Mouse (Mus musculus) neural tube, embryonic 15.5 days (tissue): ENCODE measurements at regions not wholly inside any gene's neighbourhood (a gene's known extent, or its start where the extent isn't known, plus 50 kb on each side); places are given as distances from the start of the nearest gene placed in this dataset.

ENCODE experiments used
- ATAC-seq: fragments of 200-750 bp; cut with Nextera tagmentation; 2 replicates; pipeline ENCODE4 v1.8.0; 2017; ENCODE audit warnings: mild to moderate bottlenecking, moderate TSS enrichment, moderate library complexity; ENCODE audit not compliant: low FRiP score
- H3K27ac ChIP-seq: fragments of 300-500 bp; sonication (generic); replicated peaks from 2 replicates; pipeline ENCODE4 v1.5.1; 2015; ENCODE audit warnings: mild to moderate bottlenecking, inconsistent platforms
- H3K27me3 ChIP-seq: fragments of 300-500 bp; sonication (generic); replicated peaks from 2 replicates; pipeline ENCODE4 v1.6.1; 2015; ENCODE audit warnings: inconsistent platforms
- H3K36me3 ChIP-seq: fragments of 300-500 bp; sonication (generic); 2 replicates; pipeline ENCODE4 v1.6.1; 2015; ENCODE audit warnings: inconsistent platforms
- H3K4me1 ChIP-seq: fragments of 300-500 bp; sonication (generic); 2 replicates; pipeline ENCODE4 v1.6.1; 2015; ENCODE audit warnings: inconsistent platforms
- H3K4me2 ChIP-seq: fragments of 300-500 bp; sonication (generic); 2 replicates; pipeline ENCODE4 v1.6.1; 2015; ENCODE audit warnings: inconsistent platforms, mild to moderate bottlenecking, moderate library complexity
- H3K4me3 ChIP-seq: fragments of 300-500 bp; sonication (generic); replicated peaks from 2 replicates; pipeline ENCODE4 v1.5.1; 2015; ENCODE audit warnings: mild to moderate bottlenecking, inconsistent platforms
- H3K9ac ChIP-seq: fragments of 300-500 bp; sonication (generic); replicated peaks from 2 replicates; pipeline ENCODE4 v1.6.1; 2015; ENCODE audit warnings: mild to moderate bottlenecking, inconsistent platforms
- H3K9me3 ChIP-seq: fragments of 300-500 bp; sonication (generic); replicated peaks from 2 replicates; pipeline ENCODE4 v1.6.1; 2016; ENCODE audit warnings: inconsistent platforms
- WGBS: fragments of 180-500 bp; shearing (Covaris S2); methylation state at CpG from one replicate; pipeline ENCODE4 v1.1.7; 2015; ENCODE audit warnings: mixed read lengths; 5-methylcytosine and 5-hydroxymethylcytosine counted together

DNA sequence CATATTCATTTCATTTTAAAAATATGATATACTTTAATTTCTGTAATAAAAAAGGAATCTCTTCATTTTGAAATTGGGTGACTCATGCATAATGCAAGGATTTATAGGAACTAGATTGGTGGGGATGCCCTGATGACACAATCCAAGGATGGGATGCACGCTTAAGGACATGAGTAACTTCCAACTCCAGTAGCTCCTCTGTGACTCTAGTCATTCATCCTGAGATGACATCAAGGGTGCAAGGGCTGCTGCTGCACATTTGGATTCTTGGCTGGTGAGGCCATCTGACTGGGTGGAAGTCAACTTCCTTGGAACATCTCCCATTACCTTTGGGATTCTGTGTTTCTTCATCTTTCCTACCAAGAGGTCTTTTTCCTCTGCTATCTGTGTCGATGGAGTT lies 114.4 kb upstream of the Ngf start:
- ATAC-seq, result no peak
- Histone ChIP-seq H3K4me2 (no peak overlapping the region), H3K9me3 (no peaks in the 10 kb centered on the region), H3K9ac (no peak overlapping the region), H3K4me3 (no peak overlapping the region), H3K27ac (no peak overlapping the region), H3K36me3 (no peaks in the 10 kb centered on the region), H3K4me1 (no peaks in the 10 kb centered on the region), H3K27me3 (peaks cover 73% of the 10 kb centered on the region)
- WGBS, result 91% methylated on average over 2 of the region's 2 CpGs

DNA sequence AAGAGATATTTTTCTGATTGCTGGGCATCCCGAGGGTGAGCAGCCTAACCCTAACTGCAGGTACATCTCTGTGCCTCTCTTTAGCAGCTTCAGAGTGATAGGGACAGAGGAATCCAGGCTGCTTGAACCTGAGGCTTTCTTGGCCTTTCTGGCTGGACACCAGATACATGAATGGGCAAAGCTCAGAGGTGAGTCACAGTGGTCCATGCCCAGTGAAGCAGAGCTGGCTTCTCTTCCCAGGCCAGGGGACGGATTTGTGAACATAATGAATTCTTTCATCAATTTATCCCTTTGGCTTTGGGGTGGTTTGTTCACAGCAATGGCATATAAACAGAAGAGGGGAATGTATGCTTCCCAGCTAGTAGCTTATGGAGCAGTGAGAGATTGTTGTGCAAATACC lies 114.9 kb upstream of the Ngf start:
- H3K4me1 ChIP-seq, result no peaks in the 10 kb centered on the region
- no peak overlapping the region for H3K4me3 ChIP-seq
- H3K4me2 ChIP-seq, result no peak overlapping the region
- H3K27me3 ChIP-seq, result peaks cover 70% of the 10 kb centered on the region
- 74% methylated on average over 2 of the region's 2 CpGs for WGBS
- ATAC-seq, result no peak
- H3K36me3 ChIP-seq, result no peaks in the 10 kb centered on the region
- H3K27ac ChIP-seq, result no peak overlapping the region
- H3K9me3 ChIP-seq, result no peaks in the 10 kb centered on the region
- no peak overlapping the region for H3K9ac ChIP-seq

GRCm38 (mm10) chr3:102353277-102353900 lies 116.3 kb upstream of the Ngf start:
- H3K27me3 ChIP-seq, result peaks cover 66% of the 10 kb centered on the region
- H3K4me2 ChIP-seq, result no peak overlapping the region
- H3K4me3 ChIP-seq, result no peak overlapping the region
- 20% methylated on average over 6 of the region's 6 CpGs for WGBS
- no peaks in the 10 kb centered on the region for H3K4me1 ChIP-seq
- ATAC-seq, result no peak
- H3K9ac ChIP-seq, result no peak overlapping the region
- H3K27ac ChIP-seq, result no peak overlapping the region
- no peaks in the 10 kb centered on the region for H3K9me3 ChIP-seq
- H3K36me3 ChIP-seq, result no peaks in the 10 kb centered on the region

DNA sequence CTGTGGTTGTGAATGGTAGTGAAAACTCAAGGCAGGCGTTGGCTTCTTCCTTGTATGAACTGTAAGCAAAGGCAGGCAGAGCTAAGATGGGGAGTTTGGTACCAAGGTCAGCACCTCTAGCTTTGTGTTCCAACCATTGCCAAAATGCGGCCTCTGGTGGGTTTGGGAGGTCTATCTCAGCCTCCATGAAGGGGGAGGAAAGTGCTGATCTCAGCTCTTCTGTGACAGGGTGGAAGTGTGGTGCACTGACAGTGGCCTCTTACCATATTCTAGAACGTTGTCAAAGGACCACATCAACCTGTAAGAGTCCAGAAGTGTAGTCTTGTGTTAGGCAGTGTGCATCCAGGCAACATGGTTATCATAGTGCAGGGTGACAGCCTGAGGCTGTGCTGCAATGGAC lies 123.6 kb upstream of the Ngf start:
- Histone ChIP-seq H3K4me3 (no peak overlapping the region), H3K36me3 (no peaks in the 10 kb centered on the region), H3K27ac (no peak overlapping the region), H3K4me1 (no peaks in the 10 kb centered on the region), H3K4me2 (no peak overlapping the region), H3K9ac (no peak overlapping the region), H3K9me3 (no peaks in the 10 kb centered on the region), H3K27me3 (peaks cover 63% of the 10 kb centered on the region)
- 87% methylated on average over 3 of the region's 3 CpGs for WGBS
- ATAC-seq, result no peak

DNA sequence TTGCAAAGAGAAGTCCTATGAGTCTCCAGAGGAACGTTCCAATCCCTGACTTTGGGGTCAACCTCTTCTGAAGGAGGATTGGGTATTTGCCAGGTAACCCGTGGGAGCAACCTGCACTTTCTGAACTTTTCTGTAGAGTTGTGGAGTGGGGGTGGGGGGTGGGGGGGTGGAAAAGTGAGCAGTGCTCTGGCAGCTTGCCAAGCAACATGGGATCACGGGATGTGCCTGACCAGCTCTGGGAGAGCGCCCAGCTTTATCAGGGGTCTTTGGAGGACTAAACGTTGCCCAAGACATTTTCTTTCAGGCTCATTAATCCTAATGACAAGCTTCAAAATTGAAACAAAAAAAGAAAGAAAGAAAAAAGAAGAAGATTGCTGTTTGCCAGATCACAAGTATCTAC lies 124.4 kb upstream of the Ngf start:
- Histone ChIP-seq H3K27ac (no peak overlapping the region), H3K9ac (no peak overlapping the region), H3K4me1 (no peaks in the 10 kb centered on the region), H3K36me3 (no peaks in the 10 kb centered on the region), H3K9me3 (no peaks in the 10 kb centered on the region), H3K27me3 (peaks cover 61% of the 10 kb centered on the region), H3K4me3 (no peak overlapping the region), H3K4me2 (no peak overlapping the region)
- WGBS, result 74% methylated on average over 5 of the region's 5 CpGs
- no peak for ATAC-seq

DNA sequence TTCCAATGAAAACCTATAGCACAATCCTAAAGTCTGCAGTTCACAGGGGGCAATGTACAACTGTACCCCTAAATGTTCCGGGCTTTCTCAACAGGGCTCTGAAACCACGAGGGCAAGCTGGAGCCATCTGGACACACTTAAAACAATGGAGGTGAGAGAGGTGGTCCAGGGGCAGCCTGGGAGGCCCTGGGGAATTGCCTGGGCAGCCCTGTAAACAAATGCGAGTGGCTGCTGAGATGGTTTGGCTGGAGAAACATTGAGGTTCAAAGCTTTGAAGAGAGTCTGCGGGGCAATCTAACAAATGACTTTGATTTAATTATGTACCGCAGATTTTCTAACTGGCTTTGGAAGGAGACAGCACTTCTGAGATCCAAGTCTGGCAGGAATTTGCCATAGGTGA lies 129.0 kb upstream of the Ngf start:
- 42% methylated on average over 5 of the region's 5 CpGs for WGBS
- no peaks in the 10 kb centered on the region for H3K36me3 ChIP-seq
- no peak for ATAC-seq
- no peak overlapping the region for H3K4me2 ChIP-seq
- H3K9ac ChIP-seq, result no peak overlapping the region
- peaks cover 36% of the 10 kb centered on the region for H3K27me3 ChIP-seq
- no peak overlapping the region for H3K4me3 ChIP-seq
- H3K27ac ChIP-seq, result no peak overlapping the region
- H3K4me1 ChIP-seq, result no peaks in the 10 kb centered on the region
- H3K9me3 ChIP-seq, result no peaks in the 10 kb centered on the region

DNA sequence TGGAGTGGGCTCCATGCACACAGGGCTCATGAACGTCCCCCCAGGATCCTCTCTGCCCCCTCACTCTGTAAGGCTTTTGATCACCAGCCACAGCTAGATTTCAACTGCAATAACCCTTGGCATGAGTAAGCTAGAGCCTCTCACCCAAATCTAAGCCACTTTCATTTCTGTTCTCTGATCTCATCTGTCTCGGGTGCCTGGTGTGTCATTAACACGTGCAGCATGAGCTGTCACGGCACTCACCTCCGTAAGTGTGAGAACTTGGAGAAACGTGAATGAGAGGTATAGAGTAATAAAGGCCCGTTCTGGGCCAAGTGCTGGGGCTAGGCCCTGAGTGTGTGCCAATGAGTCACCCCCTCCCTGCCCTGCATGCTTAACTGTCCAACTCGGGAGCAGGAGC lies 131.8 kb upstream of the Ngf start:
- Histone ChIP-seq H3K36me3 (no peaks in the 10 kb centered on the region), H3K27me3 (peaks cover 23% of the 10 kb centered on the region), H3K4me1 (no peaks in the 10 kb centered on the region), H3K4me3 (no peak overlapping the region), H3K9me3 (no peaks in the 10 kb centered on the region), H3K4me2 (no peak overlapping the region), H3K27ac (no peak overlapping the region), H3K9ac (no peak overlapping the region)
- ATAC-seq, result no peak
- 82% methylated on average over 8 of the region's 8 CpGs for WGBS

GRCm38 (mm10) chr3:102336184-102336583 lies 131.7 kb upstream of the Vangl1 start:
- no peak overlapping the region for H3K9ac ChIP-seq
- no peaks in the 10 kb centered on the region for H3K9me3 ChIP-seq
- no peaks in the 10 kb centered on the region for H3K4me1 ChIP-seq
- no peak for ATAC-seq
- H3K27ac ChIP-seq, result no peak overlapping the region
- no peak overlapping the region for H3K4me2 ChIP-seq
- 88% methylated on average over 2 of the region's 2 CpGs for WGBS
- H3K27me3 ChIP-seq, result peaks cover 13% of the 10 kb centered on the region; the same call in 1 of the 2 replicates
- no peaks in the 10 kb centered on the region for H3K36me3 ChIP-seq
- H3K4me3 ChIP-seq, result no peak overlapping the region

GRCm38 (mm10) chr3:102335146-102335545 lies 130.7 kb upstream of the Vangl1 start:
- WGBS, result 81% methylated on average over 3 of the region's 3 CpGs
- Histone ChIP-seq H3K27me3 (peaks cover 7% of the 10 kb centered on the region; the same call in 1 of the 2 replicates), H3K9me3 (no peaks in the 10 kb centered on the region), H3K27ac (no peak overlapping the region), H3K4me1 (no peaks in the 10 kb centered on the region), H3K4me3 (no peak overlapping the region), H3K36me3 (no peaks in the 10 kb centered on the region), H3K9ac (no peak overlapping the region), H3K4me2 (no peak overlapping the region)
- no peak for ATAC-seq

DNA sequence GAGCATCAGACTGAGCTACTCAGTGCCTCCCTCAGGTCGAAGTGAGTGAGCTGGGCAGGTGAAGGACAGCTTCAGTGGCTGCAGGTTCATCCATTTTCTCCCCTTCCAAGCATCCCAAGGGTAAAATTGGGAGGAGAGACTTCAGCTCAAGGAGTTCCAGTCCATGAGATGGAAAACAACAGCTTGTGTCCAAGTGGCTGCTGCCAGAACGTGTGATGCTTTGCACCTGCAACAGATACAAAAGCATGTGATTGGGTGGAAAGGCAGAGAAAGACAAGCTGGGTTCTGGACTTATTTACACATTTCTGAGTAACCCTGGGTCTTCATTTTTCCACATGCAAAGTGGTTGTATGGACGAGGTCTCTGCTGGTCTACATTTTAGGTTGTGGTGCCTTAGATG lies 127.7 kb upstream of the Vangl1 start:
- Histone ChIP-seq H3K9ac (no peak overlapping the region), H3K4me1 (no peaks in the 10 kb centered on the region), H3K4me2 (no peak overlapping the region), H3K9me3 (no peaks in the 10 kb centered on the region), H3K27ac (no peak overlapping the region), H3K4me3 (no peak overlapping the region), H3K27me3 (no peaks in the 10 kb centered on the region; the same call in 1 of the 2 replicates), H3K36me3 (no peaks in the 10 kb centered on the region)
- 74% methylated on average over 3 of the region's 3 CpGs for WGBS
- ATAC-seq, result no peak

DNA sequence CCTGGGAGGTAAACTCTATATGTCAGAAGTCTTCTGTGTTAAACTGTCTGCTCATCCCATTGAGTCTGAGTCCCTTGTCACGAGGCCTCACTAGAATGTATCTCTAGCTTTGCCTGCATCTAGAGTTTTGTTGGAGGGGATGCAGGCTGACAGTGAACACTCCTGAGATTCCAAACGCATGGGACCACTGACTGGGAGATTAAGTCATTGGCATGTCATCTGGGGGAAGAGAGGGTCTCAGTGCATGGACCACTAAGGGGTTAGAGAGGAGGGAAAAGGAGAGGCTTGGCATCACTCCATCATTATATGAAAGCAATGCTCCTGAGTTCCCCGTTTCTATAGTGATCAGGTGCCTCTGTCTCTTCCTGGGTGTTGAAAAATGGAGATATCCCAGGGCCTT lies 114.8 kb upstream of the Vangl1 start:
- no peak overlapping the region for H3K4me2 ChIP-seq
- WGBS, result 84% methylated on average over 3 of the region's 3 CpGs
- no peak for ATAC-seq

GRCm38 (mm10) chr3:102316151-102316550 lies 111.7 kb upstream of the Vangl1 start:
- Histone ChIP-seq H3K4me2 (no peak overlapping the region), H3K27me3 (no peaks in the 10 kb centered on the region; the same call in 1 of the 2 replicates), H3K36me3 (no peaks in the 10 kb centered on the region), H3K9me3 (no peaks in the 10 kb centered on the region), H3K27ac (no peak overlapping the region), H3K4me3 (no peak overlapping the region), H3K9ac (no peak overlapping the region), H3K4me1 (no peaks in the 10 kb centered on the region; the same call in 1 of the 2 replicates)
- 87% methylated on average over 3 of the region's 3 CpGs for WGBS
- ATAC-seq, result no peak

More for the DNA sequence above, 114.8 kb upstream of the Vangl1 start:
- H3K9ac ChIP-seq, result no peak overlapping the region
- H3K4me1 ChIP-seq, result no peaks in the 10 kb centered on the region
- H3K4me3 ChIP-seq, result no peak overlapping the region
- H3K27ac ChIP-seq, result no peak overlapping the region
- H3K27me3 ChIP-seq, result no peaks in the 10 kb centered on the region
- no peaks in the 10 kb centered on the region for H3K9me3 ChIP-seq
- no peaks in the 10 kb centered on the region for H3K36me3 ChIP-seq
